Mouse (Mus musculus) cerebellum, adult 11-12 months (tissue): ENCODE measurements at regions not wholly inside any gene's neighbourhood (a gene's known extent, or its start where the extent isn't known, plus 50 kb on each side); places are given as distances from the start of the nearest gene placed in this dataset.

Experiments
- DNase-seq: peaks from one replicate; pipeline ENCODE4 v3.0.0; 2022

DNA sequence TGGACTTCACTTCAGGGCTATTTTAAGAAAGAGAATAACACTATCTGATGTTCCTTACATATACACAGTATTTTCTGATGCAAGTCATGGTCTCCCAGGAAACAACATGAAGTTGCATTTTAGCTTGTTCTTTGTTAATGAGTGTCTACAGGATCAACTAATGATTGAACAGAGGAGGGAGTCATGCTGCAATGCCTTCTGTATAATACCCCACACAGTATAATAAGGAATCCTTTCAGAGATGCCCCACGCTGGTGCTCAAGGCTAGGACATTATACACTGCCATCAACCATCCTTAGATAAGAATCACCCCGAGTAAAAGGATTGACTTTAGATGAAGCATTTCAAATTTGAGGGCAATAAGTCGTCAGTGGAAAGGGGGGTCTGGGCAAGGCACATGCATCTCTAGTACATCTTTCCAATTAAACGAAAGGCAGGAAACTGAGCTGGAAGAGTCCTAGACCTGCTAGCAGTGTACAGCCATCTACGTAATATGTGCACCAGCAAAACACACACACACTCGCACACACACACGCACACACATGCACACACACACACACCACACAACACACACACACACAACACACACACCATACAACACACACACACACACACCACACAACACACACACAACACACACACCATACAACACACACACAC is 252.6 kb upstream of the Rag2 start:
- DNase-seq = no peak

GRCm38 (mm10) chr2:101380595-101380994 is 243.9 kb upstream of the Rag2 start:
- no peak for DNase-seq

GRCm38 (mm10) chr2:101415002-101415401 is 209.5 kb upstream of the Rag2 start:
- DNase-seq = no peak

DNA sequence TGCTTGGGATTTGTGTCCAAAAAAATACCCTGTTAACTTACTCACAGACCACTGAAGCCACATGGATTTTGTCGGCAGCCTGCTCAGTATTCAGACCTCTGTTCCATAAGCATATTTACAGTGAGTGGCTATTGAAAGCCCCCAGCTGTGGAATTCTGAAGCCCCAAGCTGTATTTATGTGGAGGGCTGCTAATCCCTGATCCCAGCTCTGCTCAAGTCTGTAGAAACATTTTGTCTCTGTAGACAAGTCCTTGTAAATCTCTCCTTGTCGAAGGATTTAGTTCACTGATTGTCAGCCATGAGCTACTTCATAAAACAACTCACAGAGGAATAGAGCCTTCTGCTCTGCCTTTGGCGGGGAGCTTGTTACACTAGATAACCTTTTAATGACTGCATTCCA is 207.8 kb upstream of the Rag2 start:
- DNase-seq = no peak

DNA sequence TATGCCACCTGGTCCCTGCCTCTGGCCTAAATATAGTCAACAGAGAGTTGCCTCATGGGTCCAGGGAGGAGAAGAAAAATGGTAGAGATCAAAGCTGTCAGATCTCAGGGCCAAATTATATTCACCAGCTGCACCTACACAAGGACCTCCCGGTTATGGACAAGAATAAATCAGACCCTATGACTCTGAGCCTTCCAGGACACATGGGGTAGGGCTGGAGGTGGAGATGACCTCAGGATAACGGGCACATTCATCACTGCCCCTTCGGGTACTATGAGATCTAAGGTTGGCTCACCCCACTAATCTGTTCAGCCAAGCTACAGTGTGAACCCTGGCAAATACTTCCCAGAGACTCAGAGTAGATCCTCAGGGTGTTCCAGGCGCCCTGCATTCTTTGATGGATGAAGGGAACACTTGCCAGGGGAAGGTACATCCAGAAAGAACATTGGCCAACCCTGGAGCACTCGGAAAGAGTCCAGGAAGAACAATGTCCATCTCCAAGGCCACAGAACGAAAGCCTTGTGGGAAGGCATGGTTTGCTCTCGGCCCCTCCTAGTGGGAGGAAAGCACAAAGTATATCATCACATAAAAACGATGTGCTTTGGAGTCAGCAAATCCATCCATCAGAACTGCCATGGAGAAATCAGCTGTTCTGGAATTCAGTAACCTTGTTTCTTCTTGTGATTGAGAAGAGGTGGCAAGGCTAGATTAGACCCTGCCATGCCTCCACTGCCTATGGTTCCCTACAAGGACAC is 191.2 kb upstream of the Rag2 start:
- DNase-seq = no peak

- no peak for DNase-seq
Observed at GRCm38 (mm10) chr2:101440231-101440630, 184.3 kb upstream of the Rag2 start.

GRCm38 (mm10) chr2:101441081-101441630 is 183.4 kb upstream of the Rag2 start:
- no peak for DNase-seq

DNA sequence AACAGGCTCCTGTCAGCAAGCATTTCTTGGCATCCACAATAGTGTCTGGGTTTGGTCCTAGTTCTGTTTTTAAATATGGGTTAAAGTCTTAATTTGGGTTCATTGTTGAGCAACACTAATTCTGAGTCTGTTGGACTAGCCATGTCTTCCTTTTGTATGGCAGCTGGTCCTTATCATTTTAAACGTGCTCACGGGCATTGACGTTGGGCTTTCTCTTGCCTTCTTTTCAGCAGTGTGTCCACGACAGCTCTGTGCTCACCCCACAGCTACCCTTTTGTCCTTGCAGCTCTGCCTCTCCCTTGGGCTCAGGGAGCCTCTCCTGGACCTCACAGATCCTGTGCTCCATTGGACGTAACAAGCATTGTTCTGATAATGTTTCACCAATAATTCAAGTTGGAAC is 168.9 kb upstream of the Rag2 start:
- DNase-seq = no peak

DNA sequence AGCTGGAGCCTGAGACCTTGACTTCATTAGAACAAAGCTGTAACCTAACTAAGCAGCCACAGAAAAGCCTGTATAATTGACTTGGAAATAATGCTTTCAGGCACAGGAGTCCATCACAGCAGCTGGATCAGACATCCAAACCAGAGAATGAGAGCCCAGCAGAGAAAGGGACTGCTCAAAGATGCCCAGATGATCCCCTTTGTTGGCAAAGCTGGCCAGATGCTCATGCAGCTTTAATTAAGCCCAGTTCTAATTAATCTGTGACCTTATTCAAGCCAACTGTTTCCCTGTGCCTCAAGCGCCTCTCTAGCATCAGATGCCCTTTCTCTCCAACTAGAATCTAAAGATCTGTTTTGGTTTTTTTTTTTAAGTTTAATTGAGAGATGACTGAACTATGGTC is 165.6 kb upstream of the Rag2 start:
- no peak for DNase-seq

DNA sequence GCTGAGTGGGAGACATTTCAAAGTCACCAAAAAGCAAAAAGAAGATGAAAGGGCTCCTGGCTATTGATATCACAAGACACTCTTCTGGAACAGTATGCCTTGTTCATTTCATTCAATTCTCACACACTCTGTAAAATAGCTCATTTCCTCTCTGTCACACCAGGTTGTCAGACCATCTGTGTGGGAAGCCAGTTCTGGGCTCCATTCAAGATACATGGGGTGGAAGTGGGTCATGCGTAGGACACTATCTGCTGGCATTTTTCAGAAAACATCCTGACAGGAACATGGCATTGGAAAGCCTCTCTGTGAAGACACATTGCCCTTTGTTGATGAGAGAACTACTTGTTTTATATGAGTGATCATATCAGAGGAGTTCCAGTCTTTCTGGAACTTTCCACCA is 162.1 kb upstream of the Rag2 start:
- peak; percentile 87 for DNase-seq

DNA sequence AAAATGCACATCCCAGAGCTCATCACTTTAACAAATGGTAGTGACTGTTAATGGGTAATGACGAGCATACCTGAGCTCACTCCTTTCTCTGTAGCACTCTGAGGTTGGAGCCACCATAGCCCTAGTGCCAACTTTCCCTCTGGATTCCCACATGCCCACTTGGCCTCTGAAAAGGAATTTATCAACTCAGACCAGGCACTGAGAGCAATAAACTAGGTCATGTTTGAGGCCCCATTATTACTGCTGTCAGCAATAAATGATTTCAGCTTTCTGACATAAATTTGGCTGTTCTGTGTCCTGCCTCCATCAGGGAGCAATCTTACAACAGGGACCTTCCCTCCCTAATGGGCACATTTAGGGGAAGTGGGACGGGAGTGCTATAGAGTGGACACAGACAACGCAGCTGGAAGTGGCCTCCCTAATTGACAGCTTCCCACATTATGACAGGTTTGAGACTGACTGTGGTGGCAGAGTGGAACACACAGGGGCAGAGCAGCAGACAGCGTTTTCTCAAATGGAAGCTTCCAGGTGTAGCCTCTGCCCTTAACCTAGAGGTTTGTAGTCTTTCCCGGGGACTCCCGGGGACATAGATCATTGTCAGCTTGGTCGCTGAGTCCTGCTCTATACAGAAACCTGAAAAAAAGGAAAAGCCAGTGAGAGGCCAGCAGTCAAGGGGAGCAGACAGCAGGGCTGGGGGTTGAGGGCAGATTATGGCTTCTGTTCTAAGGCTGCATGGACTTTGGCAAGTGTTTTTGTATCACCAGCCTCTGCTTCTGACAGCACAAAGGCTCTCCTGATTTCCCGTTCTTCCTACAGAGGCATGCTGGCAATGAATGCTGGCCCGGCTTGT is 160.0 kb upstream of the Rag2 start:
- peak; percentile 57 for DNase-seq

DNA sequence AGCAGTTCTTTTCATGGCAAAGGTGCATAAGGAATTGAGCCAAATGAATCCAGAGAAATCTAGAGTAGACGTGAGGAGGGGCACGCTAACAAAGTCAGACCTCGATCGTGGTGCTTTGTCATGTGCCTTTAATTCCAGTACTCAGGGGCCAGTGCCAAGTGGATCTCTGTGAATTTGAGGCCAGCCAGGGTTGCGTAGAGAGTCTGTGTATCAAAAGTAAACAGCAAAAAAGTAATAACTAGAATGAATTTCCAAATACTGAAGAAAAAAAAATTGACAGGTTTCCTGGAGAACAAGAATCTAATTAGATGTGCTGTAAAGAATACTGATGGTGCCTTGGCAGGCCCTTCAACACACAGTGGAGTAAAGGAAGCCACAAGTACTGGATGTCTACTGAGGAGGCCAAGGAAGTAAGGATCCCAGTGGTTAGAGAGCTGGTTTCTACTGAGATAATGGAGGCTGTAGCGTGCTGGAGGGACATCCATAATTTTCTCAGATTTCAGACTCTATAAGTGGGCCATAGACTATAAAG is 153.9 kb upstream of the Rag2 start:
- no peak for DNase-seq

DNA sequence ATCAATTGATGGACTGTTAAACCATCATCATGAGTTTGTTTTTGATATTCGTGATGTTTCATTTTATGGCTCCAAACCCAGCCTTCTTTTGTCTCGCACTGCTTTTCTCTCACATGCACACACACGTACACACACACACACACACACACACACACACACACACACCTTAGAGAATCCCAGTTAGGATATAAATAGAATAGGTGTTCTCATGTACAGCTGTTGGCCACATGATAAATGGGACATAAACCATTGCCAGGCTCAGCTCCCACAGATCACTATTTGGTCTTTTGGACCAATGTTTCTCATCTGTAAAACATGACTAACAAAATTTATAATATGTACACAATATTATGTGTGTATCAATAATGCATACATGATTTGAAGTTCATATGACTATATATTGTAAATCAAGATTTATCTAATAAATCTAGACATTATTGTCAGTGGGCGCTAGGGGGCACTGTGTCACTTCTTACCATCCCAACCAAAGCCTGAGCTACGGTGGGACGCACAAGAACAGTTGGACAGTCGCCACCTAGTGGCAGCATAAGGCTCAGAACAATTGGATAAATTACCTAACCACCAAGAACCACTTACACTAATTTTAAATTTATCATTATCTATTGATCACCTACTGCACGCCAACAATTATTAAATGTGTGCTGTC is 151.9 kb upstream of the Rag2 start:
- DNase-seq = peak; percentile 83

DNA sequence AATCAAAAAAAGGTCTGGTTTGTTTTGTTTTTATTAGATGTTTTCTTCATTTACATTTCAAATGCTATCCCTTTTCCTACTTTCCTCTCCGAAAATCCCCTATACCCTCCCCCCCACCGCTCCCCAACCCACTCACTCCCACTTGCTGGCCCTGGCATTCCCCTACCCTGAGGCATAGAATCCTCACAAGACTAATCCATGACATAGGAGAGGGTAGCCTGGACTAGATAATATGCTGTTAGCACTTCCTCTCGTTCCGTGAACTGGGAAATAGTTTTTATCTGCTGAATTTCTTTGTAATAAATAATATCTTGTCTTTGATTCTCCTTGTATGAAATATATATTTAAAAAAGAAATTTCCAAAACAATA is 151.4 kb upstream of the Rag2 start:
- no peak for DNase-seq

GRCm38 (mm10) chr2:101476862-101477261 is 147.7 kb upstream of the Rag2 start:
- no peak for DNase-seq

DNA sequence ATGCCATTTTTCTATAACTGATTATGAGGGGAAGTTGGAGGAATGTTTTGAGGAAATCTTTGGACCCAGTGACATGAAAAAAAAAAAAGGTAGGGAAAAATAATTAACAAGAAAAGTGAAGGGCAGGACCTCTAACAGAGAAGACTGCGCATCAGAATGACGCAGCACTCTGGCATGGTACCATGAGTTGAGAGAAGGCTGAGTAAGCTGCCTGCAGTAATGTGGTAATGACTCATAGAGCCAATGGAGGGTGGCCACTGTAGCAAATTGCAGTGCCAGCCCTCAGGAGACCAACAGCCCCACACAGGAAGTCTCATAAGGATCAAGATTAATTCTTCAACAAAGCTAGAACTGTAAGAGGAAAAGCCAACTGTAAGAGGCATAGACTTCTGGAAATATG is 134.3 kb upstream of the Rag2 start:
- DNase-seq = no peak

- DNase-seq = no peak
Observed at GRCm38 (mm10) chr2:101491762-101492161, 132.8 kb upstream of the Rag2 start.

DNA sequence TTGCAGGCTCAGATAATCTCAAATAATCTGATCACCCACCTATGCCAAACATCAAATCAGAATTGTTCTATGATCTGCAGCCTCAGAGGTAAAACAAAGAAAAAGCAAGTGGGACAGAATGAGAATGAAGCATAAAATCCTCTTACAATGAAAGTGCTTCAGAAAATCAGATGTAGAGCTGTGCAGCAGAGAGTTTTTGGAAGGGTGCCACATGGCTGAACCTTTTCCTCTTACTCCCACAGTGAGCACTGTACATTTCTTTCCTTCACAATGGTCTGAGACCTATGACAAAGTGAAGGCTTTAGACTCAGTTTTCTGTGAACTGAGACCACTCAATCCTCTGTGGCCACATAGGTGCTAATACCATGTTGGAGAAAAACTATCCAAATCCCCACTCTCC is 116.4 kb upstream of the Rag2 start:
- DNase-seq = no peak
